Mouse (Mus musculus) heart, adult 11 months (tissue): ENCODE data around the gene Hoga1.
A peak's percentile ranks its signal among the peaks of the same experiment; 100 is the strongest.

Source experiments
- DNase-seq: peaks from one replicate; pipeline ENCODE4 v3.0.0; 2022

Gene Hoga1

DNA sequence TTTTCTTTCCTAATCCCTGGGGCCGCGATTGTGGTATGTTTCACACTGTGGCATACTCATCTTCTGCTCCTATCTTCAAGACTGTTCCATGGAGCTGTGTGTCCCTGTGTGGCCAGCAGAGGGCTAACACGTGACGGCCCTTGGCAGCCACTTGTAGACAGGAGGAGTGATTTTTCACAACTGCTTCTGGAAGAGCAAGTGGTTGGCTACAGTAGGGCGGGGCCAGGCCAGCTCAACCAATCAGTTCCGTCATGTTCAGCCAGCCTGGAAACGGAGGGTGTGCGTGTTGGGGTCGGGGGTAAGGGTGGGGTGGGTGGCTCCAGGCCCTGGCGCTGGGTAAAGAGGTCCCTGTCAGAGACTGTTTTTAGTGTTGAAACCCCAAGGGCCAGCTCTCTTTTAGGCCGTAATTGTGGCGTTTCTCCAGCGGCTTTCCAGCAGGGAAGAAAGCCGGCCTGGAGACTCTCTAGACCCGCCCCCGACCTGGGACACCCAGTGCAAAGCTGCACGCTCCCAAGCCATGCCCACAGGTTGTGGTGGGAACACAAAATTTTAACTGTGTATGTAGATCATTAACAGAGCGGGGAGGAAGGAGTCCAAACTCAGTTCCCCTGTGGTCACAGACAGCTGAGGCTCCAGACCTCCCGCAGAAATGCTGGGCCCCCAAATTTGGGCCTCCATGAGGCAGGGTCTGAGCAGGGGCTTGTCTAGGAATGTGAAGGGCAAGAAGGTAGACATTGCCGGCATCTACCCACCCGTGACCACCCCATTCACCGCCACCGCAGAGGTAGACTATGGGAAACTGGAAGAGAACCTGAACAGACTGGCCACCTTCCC, at the start of gene Hoga1:
Gene Hoga1, plus strand, starts transcription at position 342 of the 834 bp plus-strand sequence.
- DNase-seq: peak; percentile 99

DNA sequence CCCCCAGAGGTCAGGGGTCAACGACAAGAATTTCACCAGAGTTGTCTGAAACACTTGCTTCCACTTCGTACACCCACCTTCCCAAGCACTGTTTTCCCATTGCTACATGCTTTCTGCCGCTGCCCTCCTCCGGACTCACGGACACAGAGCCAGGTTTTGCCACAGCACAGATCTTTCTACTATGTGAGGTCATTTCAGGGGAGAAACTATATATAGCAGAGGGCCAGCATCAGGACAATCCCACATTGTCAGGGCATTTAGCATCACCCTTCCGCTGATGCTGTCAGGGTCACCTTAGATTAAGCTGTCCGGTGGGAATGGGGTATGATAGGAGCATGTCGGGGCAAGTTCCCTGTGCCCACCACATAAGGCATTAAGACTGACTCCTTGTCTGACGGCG, 48.3 kb upstream of the Hoga1 start:
- DNase-seq: no peak

DNA sequence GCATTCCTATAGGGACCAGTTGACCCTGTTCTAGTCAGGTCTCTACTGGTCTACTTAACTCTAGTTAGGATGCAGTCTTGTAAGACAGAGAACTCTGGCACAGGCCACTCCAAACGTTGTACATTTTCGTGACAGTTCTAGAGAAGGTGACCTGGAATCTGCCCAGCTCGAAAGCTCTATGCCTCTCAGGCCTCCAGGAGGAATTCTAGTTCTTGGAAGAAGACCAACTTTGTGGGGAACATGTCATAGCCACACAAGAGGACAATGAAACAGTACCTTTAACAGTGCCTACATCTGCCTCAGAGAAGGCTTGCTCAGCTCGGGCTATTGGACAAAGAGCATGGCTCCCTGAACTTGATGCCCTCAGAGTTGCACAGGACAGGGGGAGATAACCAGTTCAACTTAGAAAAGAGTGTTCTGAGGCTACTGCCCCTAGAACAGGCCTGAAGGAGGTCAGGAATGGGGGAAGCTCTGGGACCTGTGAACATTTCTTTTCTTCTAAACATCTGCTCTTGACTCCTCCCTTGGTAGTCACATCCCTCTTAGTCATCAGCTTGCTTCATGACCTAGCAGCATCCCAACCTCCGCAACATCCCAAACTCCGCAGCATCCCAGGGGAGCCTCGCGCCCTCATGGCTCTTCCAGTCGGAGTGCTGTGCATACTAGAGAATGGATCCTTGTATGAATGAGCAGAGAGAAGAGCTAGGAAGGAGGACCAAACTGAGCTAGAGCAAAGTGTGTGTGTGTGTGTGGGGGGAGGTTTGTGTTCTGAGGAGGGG, 46.5 kb upstream of the Hoga1 start:
- no peak for DNase-seq

DNA sequence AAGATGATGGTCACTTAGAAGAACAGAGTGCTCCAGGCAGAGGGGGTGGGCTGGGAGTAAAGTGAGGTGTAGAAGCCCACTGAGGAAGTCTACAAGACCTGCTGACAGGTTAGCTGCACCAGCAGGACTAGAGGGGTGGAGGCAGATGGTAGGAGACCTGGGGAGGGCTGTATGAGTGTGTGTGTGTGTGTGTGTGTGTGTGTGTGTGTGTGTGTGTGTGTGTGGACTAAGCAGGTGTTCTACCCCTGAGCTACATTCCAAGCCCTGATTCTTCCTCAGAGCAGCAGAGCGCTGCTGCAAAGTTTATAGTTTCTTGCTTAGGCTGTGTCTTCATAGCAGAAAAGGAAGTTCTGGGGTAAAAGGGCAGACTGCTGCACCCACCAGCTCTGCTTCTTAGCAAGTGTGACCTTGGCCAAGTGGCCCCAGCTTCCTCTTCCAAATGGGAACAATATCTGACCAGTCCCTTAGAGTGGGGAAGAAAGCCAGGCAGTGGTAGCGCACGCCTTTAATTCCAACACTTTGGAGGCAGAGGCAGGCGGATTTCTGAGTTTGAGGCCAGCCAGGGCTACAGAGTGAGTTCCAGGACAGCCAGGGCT, 45.6 kb upstream of the Hoga1 start:
- DNase-seq: peak; percentile 97

DNA sequence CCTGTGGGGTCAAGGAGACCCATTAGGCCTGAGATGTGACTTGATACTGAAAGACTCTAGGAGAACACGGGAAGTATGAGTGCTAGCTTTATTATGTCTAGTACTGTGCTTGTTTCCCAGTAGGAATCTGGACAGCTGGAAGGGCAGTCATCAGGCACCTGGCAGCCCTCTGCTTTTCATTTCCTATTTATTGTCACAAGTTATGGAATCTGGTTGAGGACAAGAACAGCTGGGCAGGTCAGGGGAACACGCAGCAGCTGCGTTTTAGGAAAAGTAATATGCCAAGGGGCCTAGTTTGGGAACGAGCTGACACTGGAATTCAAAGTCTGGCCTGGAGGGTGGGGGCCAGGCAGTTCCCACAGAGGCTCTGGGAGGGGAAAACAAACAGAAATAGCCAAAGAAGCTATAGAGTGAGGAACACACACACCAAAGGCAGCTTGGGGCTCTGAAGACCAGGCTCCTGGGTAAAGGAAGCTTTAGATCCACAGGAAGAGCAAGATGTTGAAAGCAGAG, 44.9 kb upstream of the Hoga1 start:
- peak; percentile 97 for DNase-seq

DNA sequence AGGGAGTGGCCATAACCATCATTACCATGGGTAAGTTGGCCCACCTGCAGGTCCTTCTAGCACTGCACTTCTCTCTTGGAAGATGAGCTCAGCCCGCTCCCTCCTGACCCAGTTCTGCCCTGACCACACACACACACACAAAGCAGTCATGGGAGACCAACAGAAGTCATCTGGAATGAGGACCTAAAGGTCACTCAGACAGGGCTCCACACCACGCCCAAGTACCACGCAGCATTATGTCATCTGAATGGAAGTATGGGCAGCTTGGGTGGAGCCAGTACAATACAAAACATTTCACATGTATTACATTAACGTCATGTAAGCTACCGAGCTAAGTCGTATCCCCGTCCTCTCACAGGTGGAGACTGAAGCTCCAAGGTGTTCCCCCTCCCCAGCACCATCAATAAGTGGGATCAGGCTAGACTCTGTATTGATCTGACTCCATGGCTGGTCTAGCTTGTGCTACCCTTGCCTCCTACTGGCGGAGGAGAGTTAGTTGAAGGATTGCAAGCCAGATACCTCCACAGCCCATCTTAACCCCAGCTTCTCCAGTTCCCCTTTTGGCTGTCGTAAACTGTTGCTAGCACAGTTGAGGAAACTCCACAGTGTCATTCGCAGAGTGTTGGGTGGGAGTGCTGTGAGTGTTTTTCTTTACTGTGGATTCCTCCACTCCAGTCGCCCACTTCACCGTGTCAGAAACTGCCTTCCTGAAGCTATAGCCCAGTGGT, 44.0 kb upstream of the Hoga1 start:
- no peak for DNase-seq

DNA sequence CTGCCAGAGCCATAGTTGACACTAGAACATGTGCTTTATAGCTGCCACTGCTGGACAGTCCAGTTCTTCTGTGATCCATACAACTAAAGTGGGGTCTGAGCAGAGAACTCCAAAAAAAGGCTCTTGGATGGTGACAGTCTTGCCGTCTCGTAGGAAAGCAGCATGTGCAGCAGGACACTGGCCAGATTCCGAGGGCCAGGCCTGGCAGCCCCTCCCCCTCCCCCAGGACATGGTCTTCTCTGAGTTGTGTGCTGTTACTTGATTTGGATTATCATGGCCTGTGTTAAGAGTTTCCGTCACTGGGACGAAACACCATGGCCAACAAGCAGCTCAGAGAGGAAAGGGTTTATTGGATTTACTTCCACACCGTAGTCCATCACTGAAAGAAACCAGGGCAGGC, 41.2 kb upstream of the Hoga1 start:
- no peak for DNase-seq

DNA sequence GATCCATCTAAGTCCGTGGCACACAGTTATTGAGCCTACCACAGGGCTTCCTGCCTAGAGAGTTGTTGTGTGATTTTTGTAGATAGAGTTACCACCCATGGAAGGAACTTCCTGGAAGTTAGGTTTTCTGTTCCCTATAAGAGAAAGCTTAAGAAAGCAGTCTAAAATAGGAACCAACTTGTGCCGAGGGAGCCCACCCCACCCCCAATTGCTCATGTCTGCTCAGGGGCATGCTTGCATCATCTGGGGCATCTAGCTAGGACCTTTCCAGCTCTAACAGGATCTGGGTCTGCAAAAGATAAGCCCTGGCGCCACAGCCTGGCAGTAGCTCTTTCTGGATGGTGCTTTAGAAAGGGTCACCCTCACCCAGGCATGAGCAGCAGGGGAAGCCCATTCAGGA, 39.8 kb upstream of the Hoga1 start:
- DNase-seq: peak; percentile 97

DNA sequence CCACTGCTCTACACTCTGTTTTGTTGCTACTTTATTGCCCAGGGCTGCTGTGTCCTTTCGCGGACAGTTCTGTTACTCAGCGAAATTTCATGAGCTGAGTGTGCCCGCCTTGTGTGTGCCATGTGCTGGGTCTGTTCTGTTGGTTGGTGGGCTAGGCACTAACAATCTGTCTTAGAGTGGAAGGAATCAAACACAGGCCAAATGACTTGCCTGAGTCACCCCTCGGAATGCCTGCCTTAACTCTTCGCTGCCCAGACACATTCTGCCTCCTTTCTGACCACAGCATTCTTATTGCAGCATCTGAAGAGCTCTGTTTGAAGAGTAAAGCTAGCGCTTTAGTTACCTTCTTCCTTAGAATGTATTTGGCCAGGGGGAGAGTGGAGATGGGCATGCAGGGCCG, 38.8 kb upstream of the Hoga1 start:
- DNase-seq: no peak

DNA sequence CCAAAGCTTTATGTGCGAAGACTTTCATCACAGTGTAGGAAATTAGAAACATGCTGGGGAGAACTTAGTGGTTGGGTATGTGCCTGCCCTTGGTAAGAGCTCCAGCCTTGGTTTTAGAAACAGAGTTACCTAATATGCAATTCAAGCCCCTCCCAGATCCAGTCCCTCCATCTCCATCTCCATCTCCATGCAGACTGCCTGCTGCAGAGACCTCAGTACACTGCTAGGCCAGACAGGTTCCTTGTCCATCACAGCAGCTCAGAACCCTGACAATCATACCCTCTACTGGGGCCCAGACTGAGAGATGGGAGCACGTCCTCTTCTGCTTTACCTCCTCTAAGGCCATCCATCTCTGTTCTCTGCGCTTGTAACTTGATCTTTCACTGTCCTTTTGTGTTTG, 36.8 kb upstream of the Hoga1 start:
- DNase-seq: no peak

DNA sequence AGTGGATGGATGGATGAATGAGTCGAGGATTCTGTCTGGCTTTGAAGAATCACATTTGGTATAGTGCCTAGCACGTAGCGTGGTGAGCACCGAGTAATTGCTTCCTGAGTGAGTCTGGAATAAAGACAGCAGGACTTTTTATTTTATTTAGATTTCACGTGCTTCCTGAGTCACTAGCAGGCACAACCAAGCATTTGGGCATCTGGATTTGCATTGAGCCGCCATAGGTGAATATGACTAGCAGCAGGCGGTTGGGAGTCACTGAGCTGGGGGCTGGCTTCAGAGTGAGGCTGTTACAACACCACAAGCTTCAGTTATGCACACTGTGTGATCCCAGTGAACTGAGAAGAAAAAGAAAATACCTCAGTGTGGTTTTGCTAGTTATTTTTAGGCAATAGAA, 36.3 kb upstream of the Hoga1 start:
- DNase-seq: no peak

DNA sequence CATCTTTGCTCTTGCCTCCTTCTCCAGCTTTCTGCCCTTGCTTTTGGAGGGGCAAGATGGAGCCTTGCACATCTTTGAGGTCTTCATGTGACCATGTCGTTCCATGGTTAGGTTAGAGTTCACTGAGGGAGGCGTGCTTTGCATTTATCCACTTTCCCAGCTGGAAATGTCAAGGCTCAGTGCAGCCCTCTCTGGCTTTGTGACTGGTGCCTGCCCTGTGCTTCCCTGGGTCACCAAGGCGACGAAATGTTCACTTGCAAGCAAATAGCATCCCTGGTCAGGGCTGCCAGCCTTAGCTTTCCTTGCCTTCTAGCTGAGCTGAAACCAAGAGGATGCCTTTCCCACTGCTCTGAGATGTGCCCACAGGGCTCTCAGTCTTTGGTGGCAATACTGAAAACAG, 35.0 kb upstream of the Hoga1 start:
- no peak for DNase-seq

DNA sequence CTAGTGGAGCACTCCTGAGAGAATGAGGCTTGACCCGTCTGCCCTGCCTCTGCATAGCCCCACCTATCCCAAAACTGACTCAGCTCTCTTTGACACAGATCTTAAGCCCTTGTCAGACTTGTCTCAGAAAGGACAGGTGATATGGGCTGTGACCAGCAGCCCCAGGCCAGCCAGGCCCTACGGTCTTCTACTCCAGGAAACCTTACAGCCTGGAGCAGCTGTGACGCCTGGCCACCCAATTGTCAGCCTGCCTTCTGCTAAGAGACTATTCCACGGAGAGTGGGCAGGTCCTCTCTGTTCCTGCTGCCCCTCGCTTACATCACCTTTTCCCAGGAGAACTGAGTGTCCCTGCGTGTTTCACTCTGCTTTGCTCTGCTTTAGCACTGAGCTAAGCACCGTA, 34.3 kb upstream of the Hoga1 start:
- DNase-seq: peak; percentile 92

DNA sequence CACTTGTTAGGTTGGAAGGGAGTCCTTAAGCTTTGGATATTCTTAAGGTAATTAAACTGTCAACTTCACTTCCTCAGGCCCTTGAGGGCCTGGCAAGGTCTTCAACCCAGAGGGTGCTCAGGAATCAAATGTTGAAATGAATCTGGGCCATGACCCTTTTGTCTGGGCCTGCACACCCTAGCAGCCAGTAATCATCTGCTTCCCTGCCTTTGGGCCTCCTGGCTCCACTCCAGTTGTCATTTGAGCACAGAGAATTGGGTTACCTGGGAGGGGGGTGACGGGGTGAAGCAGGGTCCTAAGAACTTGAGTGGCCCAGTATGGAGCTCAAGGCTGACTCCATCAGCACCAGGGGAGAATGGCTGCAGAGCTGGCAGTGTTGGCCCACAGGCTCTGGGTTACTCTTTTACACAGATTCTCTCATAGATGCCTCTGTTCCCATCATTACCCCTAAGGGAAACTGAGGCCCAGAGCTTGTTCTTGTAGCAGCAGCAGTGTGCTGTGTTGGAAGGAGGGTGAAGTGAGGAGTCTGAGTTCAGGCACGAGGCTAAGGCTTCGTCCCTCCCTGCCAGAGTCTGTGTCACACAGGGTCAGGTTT, 31.1 kb upstream of the Hoga1 start:
- DNase-seq: peak; percentile 93

DNA sequence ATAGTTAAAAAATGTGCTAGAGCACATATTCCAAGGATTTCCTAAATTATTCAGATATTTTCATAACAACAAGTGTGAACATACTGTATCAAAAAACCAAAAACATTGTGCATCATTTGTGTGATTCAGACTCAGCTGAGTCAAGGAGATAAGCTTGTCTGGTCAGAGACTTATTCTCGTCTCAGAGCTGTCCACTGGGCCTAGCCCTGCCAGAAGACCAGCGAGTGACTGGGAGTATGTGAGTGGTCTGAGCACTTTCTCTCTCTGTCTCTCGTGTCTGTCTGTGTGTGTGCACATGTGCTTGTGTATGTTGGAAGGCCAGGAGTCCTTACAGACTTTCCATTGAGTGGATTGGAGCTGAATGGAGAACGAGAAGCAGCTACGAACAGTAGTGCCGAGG, 30.4 kb upstream of the Hoga1 start:
- DNase-seq: no peak

DNA sequence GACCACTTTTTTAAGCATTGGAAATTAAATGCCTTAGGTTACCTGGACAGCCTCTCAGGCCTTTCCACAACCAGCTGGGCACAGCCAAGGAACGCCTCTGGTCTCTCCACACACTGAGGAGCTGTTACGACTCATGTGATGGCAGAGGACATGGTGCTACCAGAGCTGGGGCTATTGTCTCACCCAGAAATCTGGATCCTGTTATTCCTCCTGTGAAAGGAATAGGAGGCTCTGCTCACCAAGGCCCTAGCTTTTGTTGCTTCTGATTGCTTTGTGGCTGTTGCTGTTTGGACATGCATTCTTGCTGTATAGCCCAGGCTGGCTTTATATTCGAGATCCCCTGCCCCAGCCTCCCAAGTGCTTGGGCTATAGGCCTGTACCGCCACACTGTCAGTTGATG, 29.2 kb upstream of the Hoga1 start:
- no peak for DNase-seq

DNA sequence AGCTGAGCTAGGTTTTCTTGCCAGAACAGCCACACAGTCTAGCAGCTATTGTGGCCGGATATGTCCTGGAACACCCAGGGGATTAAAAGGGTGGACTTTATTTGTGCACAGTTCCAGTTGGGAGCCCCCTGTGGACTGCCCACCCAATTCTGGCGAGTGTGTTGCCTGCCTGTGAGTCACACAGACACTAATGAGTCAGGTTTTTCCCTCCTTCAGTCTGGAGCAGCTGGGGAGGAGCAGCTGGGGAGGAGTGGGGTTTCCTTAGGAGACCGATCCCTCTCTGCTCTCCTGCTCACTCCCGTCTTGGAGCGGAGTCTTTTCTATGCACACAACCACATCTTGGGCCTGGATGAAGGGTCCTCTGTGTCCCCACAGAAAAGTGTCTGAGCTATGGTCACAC, 28.6 kb upstream of the Hoga1 start:
- peak; percentile 98 for DNase-seq

DNA sequence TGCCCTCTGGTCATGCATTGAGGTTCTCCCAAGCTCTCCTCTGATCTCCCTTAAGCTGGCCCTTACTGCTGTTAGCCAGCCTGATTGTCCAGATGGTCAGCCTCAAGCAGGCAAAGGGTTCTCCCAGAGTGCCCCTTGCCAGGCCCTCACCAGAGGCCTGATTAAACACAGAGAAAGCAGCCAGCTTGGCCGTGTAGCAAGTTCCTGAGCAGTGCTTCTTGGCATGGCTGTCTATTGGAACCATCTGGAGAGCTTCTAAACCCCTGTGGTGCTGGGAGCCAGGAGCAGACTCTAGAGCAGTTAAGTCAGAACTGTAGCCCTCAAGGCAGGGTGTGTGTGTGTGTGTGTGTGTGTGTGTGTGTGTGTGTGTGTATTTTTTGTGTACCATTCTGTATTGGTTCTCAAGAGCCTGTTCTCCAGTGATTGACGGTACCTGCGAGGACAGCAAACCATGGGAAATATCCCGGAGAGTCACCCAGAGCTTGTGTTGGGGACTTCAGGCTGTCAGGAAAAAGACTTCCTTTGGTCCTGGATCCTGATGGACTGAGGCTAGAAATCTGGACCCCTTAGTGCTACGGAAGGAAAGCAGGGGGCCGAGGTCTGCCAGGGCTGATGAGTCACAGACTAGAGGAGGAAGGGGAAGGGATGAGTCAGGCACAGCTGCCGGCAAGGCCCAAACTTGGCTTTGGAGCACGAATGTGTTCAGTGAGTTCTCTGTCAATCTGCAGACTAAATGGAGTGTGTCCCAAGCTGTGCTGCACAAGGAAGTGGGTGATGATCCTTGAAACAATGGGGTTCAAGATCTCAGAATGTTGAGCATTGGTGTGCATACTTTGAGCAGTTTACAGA, 27.8 kb upstream of the Hoga1 start:
- peak; percentile 99 for DNase-seq

DNA sequence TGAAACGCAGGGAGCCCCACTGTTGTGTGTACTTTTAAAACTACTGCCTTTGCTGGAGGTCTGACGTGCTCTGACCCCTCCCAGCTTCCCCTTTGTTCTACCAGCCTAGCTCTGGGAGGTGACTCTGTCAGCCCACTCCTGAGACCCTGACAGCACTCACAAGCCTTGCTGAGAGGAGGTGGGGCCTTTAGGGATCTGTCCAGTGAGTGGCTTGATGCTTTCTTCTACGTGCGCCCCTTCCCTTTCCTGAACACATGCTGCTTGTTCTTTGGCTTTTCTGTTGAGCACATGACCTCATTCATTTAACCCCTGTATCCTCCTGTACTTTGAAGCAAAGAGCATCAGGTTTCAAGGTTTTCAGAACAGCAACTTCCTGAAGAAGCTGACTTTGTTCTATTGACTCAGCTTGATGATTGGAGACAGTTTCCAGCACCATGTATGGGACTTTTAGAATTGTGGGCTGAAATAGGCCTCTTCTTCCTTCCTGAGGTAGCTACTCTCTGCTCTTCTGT, 26.3 kb upstream of the Hoga1 start:
- DNase-seq: peak; percentile 92

DNA sequence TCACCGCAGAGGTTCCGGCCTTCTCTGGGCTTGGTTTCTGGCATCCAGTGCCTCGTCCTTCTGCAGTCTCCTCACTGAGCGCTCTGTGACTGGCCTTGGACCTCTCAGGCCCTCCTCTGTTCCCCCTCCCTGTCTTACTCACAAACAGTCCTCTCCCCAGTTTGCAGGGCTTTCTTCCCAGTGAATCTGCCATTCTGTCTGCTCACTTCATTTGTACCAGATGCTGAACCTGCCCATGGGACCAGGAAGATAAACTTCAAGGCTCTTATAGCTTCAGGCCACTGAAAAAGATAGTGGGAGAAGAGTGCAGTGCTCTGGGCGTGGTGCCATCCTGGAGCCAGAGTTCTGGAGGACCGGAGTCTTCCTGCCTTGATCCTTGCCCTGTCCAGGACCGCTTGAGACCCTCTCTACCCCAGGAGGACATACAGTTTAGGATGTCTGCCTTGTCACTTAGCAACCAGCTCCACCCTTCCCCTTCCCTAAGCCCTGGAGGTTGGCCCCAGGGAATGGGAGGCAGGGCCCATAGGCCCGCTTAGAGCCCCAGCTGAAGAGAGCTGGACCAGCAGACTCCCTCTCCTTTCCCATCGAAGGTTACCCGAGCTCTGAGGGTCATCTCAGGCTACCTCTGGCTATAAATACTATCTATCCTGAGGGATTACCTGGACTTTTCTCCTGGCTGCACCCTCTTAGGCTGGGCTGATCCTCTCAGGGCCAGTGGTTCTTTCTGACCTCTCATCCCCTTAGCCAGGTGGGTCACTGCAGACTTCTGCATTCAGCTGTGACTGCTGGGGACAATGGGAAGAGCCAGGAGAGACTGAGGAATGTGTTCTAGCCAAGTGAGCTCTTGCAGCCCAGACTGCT, 23.5 kb upstream of the Hoga1 start:
- DNase-seq: peak; percentile 96

DNA sequence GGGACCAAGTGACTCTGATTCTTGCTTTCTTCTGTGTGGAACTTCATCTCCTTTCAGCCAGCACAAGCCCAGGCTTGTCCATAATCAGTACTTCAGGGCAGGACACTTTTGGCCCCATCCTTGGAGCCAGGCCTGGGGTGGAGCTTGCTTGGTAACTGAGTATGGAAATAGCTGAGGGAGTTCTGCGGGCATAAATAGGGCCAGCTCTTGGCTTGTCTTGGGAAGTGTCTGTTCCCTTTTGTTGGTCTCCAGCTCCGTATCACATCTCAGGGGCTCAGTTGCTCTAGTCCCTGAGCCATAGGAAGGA, 22.9 kb upstream of the Hoga1 start:
- DNase-seq: peak; percentile 91
